Mouse (Mus musculus) gastrocnemius, adult 2 months (tissue): ENCODE data around the gene Dek. TPM values are rescaled to one million over a fixed set of nuclear protein-coding genes. Genes with fewer than 3 reads are reported as not detected.

Experiments used
- DNase-seq: peaks from one replicate; pipeline ENCODE4 v3.0.0; 2022
- H3K27ac ChIP-seq: fragments of 200-600 bp; 2 replicates; pipeline ENCODE4 v1.8.1; 2022; ENCODE audit warnings: mild to moderate bottlenecking
- H3K4me3 ChIP-seq: fragments of 200-600 bp; 2 replicates; pipeline ENCODE4 v1.8.1; 2022; ENCODE audit warnings: mild to moderate bottlenecking, moderate library complexity
- CTCF ChIP-seq: fragments of 200-600 bp; IDR thresholded peaks from 2 replicates; pipeline ENCODE4 v1.8.1; 2022; ENCODE audit warnings: antibody characterized with exemption, mild to moderate bottlenecking, moderate library complexity
- intact Hi-C: fragments of 180-260 bp; cut with DNase I; formaldehyde crosslinking; loops from one replicate; pipeline ENCODE4 v1.15.1; 2025
- total RNA-seq, 2 experiments: library from RNA; stranded (reverse); gene quantifications; 2 replicates each; pipeline ENCODE4 v1.2.3; 2021

Dek gene
- total RNA-seq, 2 experiments from 2014 or later = 34.8 to 35.4 TPM

DNA sequence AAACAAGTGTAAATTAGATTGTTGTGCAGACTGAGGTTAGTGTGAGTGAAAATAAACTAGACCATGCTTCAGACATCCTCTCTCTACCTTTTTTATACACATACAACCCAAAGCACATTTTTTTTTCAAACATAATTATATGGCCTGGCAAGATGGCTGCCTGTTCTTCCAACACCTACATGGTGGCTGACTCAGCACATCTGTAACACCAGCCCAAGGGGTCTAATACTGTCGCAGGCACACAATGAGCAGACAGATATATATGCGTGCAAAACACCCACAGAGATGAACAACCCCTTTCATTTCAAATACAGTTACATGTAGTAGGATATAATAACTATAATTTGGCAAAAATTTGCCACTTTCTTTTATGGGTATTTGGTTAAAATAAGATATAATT lies 5.4 kb downstream of the Dek start:
- intact Hi-C loops = no loop called here
- DNase-seq = no peak

DNA sequence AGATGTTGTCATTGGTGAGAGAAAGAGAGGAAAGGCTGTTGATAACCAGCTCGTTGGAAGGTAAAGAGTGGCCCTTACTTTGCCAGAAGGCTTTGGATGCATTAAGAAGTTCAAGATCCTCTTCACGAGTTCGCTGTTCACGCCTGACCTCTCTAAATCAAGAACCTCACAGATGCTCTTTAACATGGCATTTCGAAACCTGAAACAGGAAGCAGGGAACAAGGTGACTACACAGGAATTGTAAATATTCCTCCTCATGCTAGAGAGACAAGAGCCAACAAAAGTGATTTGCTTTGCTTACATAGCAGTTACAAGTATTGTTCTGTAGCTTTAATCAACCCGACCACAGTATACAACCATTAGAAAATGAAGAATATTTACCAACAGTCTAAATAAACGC lies 6.7 kb downstream of the Dek start:
- Histone ChIP-seq H3K27ac (no peak overlapping the region), H3K4me3 (no peak overlapping the region)
- TF ChIP-seq CTCF = no peak
- intact Hi-C loops = no loop called here
- DNase-seq = no peak

More for the DNA sequence above, 5.4 kb downstream of the Dek start:
- no peak for TF ChIP-seq CTCF
- no peak overlapping the region for H3K27ac ChIP-seq
- no peak overlapping the region for H3K4me3 ChIP-seq

DNA sequence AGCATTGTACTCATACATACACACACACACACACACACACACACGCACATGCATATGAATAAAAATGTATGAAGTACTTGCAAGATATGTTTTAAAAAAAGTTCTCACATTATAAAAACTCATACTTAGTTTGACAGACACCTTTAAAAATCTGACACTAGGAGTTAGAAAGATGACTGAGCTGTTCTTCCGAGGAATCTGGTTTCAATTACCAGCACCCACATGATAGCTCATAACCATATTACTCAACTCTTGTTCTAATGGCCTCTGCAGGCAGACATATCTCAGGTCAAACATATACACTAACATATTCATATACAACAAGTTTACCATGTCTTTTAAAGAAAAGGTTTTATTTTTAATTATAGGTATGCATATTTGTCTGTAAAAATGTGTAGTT lies 9.4 kb downstream of the Dek start:
- no peak for TF ChIP-seq CTCF
- H3K4me3 ChIP-seq = no peak overlapping the region
- peak overlapping the region; percentile 60 for H3K27ac ChIP-seq
- no peak for DNase-seq
- intact Hi-C loops = no loop called here

DNA sequence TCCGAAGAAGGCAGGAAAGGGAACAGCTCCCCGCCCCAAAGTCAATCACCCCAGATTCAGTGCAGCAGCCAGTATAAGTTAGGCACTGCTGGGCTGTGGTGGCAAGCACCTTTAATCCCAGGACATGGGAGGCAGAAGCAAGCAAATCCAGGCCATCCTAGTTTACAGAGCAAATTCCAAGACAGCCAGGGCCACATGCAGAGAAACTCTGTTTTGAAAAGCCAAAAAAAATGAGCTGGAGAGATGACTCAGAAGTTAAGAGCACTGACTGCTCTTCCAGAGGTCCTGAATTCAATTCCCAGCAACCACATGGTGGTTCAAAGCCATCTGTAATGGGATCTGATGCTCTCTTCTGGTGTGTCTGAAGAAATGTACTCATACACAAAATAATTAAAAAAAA lies 12.2 kb downstream of the Dek start:
- Histone ChIP-seq H3K4me3 (no peak overlapping the region), H3K27ac (no peak overlapping the region)
- intact Hi-C loops = no loop called here
- no peak for TF ChIP-seq CTCF
- no peak for DNase-seq

DNA sequence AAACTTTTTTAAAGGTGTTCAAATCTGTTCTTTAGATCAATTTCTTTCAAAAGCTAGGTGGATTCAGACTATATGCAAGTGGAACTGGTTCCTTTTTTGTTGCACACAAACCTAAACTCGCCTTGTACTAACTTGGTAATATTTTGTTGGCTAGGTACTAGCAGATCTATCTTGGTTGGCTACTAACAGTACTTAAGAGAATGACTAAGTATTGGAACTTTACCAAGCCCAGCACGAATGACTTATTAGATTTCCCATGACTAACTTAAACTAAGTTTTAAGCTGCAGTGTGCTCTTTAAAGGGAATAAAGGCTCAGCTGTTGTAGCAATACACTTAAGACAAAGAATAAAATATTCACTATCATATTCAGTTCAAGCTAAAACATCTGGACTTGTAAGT lies 16.7 kb downstream of the Dek start:
- H3K4me3 ChIP-seq = no peak overlapping the region
- TF ChIP-seq CTCF = no peak
- intact Hi-C loops = no loop called here
- no peak for DNase-seq
- no peak overlapping the region for H3K27ac ChIP-seq

DNA sequence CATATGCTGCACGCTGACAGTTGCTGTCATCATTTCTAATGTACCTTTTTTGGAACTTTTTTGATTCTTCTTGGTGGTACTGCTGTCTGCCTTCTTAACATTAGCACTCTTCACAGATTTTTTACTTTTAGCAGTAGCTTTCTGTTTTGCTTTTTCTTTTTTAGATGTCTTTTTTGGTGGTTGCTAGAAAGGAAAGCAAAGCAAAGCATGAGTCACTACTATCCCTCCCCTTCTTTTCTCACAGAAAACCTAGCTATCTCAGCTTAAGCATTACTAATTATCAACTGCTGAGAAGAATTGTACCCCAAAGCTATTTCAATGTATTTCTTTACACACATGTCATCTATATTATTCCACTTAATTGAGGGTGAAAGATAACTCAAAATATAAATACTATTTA lies 17.6 kb downstream of the Dek start:
- no peak for TF ChIP-seq CTCF
- Histone ChIP-seq H3K27ac (no peak overlapping the region), H3K4me3 (no peak overlapping the region)
- intact Hi-C loops = no loop called here
- DNase-seq = no peak

DNA sequence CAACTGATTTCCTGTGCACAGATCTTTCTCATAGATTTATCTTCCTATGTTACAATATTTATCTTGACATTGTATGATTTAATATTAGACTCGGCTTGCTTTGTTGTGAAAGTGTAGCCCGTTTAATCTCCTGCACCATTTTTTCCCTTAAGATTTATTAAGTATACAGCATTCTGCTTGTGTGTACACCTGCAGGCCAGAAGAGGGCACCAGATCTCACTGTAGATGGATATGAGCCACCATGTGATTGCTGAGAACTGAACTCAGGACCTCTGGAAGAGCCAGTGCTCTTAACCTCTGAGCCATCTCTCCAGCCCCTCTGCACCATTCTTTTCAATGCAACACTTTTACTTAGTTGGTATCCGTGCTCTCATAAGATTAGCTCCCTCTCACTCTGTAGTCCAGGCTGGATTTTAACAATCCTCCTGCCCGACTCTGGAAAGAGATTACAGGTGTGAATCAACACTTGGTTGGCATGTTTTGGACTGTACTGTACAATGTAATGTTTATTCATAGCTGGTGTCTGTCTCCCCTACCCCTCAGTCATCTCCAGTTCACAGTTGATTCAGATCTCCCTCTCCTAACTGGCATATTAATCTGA lies 25.0 kb downstream of the Dek start:
- DNase-seq = no peak
- intact Hi-C loops = no loop called here
- Histone ChIP-seq H3K27ac (no peak overlapping the region), H3K4me3 (no peak overlapping the region)
- peak; percentile 62 for TF ChIP-seq CTCF

DNA sequence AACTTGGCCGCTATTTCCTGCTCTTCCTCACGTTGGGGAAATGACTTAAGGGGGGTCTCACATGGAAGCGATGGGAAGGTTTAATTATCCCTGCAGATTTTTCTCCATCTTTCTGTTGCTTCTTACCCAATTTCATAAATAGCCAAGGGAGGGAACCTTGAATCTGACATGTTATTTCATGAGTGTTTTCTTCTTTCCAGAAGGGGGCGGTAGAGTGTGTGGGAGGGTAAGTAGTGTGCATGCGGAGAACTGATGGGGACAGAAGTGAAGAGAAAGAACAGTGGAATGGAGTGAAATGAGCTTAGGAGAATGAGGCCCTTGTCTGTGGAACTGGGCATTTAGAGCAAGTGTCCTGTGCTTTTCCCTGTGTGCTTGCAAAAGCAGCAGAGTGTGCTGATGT lies 27.2 kb downstream of the Dek start:
- intact Hi-C loops = loop anchor here (5.0 kb wide), 1 partner anchor 209 kb away; no protein-coding TSS in a partner anchor
- H3K4me3 ChIP-seq = no peak overlapping the region
- peak; percentile 33; the same call in 1 of the 2 replicates for TF ChIP-seq CTCF
- no peak for DNase-seq
- H3K27ac ChIP-seq = no peak overlapping the region

DNA sequence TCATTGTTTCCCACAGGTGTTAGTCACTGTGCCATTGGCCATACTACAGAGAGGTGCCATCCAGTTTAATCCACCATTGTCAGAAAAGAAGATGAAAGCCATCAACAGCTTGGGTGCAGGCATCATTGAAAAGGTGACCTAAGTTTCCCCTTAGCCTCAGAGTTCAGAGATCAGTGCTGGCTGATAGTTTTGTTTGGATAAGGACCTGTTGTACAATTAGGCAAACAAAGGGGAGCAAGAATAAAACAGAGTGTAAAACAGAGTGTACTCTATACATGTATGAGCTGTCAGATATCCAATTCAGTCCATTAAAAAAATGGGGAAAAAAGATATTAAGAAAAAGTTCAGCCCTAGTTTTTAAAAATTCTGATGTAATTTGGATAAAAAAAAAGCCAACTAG lies 28.6 kb downstream of the Dek start:
- no peak overlapping the region for H3K27ac ChIP-seq
- H3K4me3 ChIP-seq = no peak overlapping the region
- no peak for TF ChIP-seq CTCF
- intact Hi-C loops = loop anchor here (5.0 kb wide), 1 partner anchor 210 kb away; no protein-coding TSS in a partner anchor
- no peak for DNase-seq

DNA sequence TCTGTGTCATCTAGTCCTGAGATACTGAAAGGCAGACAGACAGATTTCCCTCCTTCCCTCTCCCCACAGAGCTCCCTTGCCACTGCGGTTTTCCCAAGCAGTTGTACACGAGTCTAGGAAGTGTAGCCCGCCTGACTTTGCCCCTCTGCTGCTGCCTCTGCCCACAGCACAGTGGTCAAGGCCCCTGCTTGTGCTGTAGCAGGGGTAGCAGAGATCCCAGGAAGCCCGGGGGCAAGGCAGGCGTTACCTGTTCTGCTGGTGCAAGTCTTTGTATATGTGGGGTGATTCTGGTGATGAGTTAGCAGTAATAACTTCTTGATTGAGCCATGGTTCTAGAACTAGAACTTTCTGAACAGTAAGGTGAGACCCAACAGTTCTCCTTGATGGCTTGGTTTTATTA lies 29.8 kb downstream of the Dek start:
- no peak for TF ChIP-seq CTCF
- Histone ChIP-seq H3K27ac (no peak overlapping the region), H3K4me3 (no peak overlapping the region)
- no peak for DNase-seq
- intact Hi-C loops = loop anchor here (5.0 kb wide), 1 partner anchor 211 kb away; no protein-coding TSS in a partner anchor

DNA sequence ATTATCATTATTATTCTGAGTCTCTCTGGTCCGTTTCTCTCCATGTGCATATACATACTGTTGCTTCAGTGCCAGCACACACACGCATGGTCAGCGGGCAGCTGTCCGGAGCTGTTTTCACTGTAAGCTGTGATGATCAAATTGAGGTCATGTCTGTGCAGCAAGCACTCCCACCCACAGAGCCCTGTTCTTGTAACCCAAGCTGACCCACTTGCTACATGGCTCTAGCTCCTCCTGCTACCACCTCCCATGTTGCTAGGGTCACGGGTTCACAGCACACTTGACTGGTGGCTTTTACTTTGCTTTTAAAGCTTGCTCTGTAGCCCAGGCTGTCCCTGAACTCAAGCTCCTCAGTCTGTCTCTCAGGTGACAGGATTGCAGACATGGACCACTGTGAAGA lies 33.5 kb downstream of the Dek start:
- no peak overlapping the region for H3K4me3 ChIP-seq
- H3K27ac ChIP-seq = no peak overlapping the region
- intact Hi-C loops = no loop called here
- DNase-seq = no peak
- no peak for TF ChIP-seq CTCF

DNA sequence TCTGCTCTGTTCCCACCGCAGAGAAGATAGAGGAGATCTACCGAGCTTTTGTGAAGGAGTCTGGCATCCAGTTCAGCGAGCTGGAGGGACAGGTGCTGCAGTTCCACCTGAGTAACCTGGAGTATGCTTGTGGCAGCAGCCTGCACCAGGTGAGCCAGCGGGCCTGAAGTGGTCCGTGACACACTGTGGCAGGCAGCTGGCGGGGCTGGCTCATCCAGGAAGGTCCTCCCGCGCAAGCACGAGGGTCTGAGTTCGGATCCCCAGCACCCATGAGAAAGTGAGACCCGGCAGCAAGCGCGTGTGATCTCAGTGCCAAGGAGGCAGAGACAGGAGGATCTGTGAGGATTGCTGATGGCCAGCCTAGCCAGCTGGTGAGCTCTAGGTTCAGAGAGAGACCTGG lies 34.1 kb downstream of the Dek start:
- Histone ChIP-seq H3K4me3 (no peak overlapping the region), H3K27ac (no peak overlapping the region)
- intact Hi-C loops = no loop called here
- DNase-seq = no peak
- no peak for TF ChIP-seq CTCF

DNA sequence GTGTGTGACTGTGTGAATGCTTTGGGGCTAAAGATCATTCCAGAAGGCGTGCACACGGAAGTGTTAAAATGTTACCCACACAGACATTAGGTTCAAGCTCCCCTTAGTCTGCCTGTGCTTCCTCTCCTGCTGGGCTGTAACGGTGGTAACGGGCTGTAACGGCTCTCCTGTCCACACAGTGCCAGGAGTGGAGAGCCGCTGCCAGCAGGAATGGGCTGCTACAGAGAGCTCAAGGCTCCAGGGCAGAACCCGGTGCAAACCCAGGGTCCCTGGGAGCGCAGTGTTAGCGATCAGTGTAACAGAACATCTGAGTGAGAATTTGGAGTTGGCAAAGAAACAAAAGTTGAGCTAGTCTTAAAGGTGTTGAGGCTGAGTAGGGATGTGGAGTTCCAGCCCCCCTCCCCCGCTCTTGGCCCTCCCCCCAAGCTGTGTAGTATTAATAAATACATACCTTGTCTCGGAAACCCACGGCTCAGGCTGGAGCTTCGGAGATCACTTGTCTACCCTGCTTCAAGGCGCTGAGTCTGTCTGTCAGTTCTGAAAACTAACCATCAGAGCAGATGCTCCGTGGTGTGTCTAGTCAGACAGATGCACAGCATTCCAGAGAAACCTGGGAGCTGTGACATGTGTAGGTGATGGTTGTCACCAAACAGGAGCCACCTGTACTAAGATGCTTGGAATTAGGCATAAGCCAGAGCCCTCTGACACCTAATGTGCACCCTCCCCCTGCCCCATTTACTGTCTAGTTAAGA lies 35.5 kb downstream of the Dek start:
- DNase-seq = no peak
- no peak overlapping the region for H3K27ac ChIP-seq
- intact Hi-C loops = no loop called here
- no peak overlapping the region for H3K4me3 ChIP-seq
- TF ChIP-seq CTCF = no peak

DNA sequence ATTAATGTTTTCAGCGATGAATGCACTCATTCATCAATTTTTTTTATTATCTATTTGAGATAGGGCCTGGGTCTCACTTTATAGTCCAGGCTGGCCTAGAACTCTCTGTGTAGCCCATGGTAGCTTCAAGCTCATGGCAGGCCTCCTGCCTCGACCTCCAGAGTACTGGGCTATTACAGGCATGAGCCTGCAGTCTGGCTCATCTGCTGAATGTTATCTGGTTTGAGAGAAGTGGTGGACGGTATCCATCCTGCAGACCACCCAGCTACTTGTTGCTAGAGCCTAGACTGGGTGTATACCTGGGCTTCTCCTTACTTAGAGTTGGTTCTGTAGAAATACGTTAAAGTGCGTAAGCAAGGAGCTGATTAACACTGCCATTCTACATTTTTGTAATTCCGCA lies 39.0 kb downstream of the Dek start:
- intact Hi-C loops = no loop called here
- no peak overlapping the region for H3K4me3 ChIP-seq
- TF ChIP-seq CTCF = no peak
- no peak overlapping the region for H3K27ac ChIP-seq
- DNase-seq = no peak
